In genomic region chr9:62154956-62155355, GRCm38 (mm10) we compare ENCODE assay signal across 20 mouse cellular contexts. TPM values are rescaled to one million over a fixed set of nuclear protein-coding genes. Genes with fewer than 3 reads are reported as not detected.
DNase-seq lines count a peak whose midpoint lies in the region; ATAC-seq lines count a peak whose summit lies in the region.
"Had no signal": no experiment of that assay in that cellular context is flagged by ENCODE, and none has a peak within 500 bp of the region (broad histone marks: within the 10 kb centered on the region; RNA-seq: fewer than 3 reads in every experiment).

No protein-coding gene starts in this region.

- H3K4me3 ChIP-seq in forebrain, embryonic 10.5 days = no peak overlapping the region
- H3K4me3 ChIP-seq in forebrain, embryonic 11.5 days (ENCODE audit: low read depth, low read length) = no peak overlapping the region
- H3K4me3 ChIP-seq: embryonic facial prominence, embryonic 12.5 days; embryonic facial prominence, embryonic 15.5 days; forebrain, embryonic 13.5 days; intestine, embryonic 15.5 days had no signal

- no peak overlapping the region for H3K9ac ChIP-seq in forebrain, embryonic 11.5 days (ENCODE audit: low read length)
- H3K9ac ChIP-seq: embryonic facial prominence, embryonic 12.5 days; embryonic facial prominence, embryonic 15.5 days; forebrain, embryonic 13.5 days; intestine, embryonic 15.5 days had no signal

- ATAC-seq in forebrain, embryonic 11.5 days (replicated peaks; ENCODE audit: low FRiP score) = no peak
- ATAC-seq: activated CD4-positive, CD25-positive, alpha-beta regulatory T cell, adult 4 months; forebrain, embryonic 13.5 days; forebrain, embryonic 16.5 days; hindbrain, embryonic 16.5 days; intestine, embryonic 15.5 days had no signal

- no peak overlapping the region for H3K4me2 ChIP-seq in forebrain, embryonic 11.5 days (ENCODE audit: low read depth, low read length, severe bottlenecking)
- H3K4me2 ChIP-seq: embryonic facial prominence, embryonic 12.5 days; embryonic facial prominence, embryonic 15.5 days; forebrain, embryonic 13.5 days; heart, embryonic 11.5 days; intestine, embryonic 15.5 days had no signal

- H3K36me3 ChIP-seq in forebrain, embryonic 10.5 days (replicated peaks) = no peaks in the 10 kb centered on the region
- no peaks in the 10 kb centered on the region for H3K36me3 ChIP-seq in forebrain, embryonic 11.5 days (ENCODE audit: control insufficient read depth, insufficient read depth, low read length)
- H3K36me3 ChIP-seq: embryonic facial prominence, embryonic 12.5 days; embryonic facial prominence, embryonic 15.5 days; intestine, embryonic 15.5 days had no signal

- H3K27me3 ChIP-seq in forebrain, embryonic 10.5 days (ENCODE audit: poor library complexity, severe bottlenecking) = no peaks in the 10 kb centered on the region
- no peaks in the 10 kb centered on the region for H3K27me3 ChIP-seq in forebrain, embryonic 11.5 days (ENCODE audit: control insufficient read depth, insufficient read depth, low read length)
- H3K27me3 ChIP-seq: embryonic facial prominence, embryonic 12.5 days; embryonic facial prominence, embryonic 15.5 days; forebrain, embryonic 13.5 days; intestine, embryonic 15.5 days had no signal

- peaks cover 26% of the 10 kb centered on the region for H3K4me1 ChIP-seq in forebrain, embryonic 10.5 days
- H3K4me1 ChIP-seq in forebrain, embryonic 11.5 days (replicated peaks; ENCODE audit: control insufficient read depth, insufficient read depth, low read length) = 0 out of 2 replicates have a peak, but pooled peaks cover 2% of the 10 kb centered on the region
- H3K4me1 ChIP-seq: embryonic facial prominence, embryonic 15.5 days; forebrain, embryonic 13.5 days; intestine, embryonic 15.5 days had no signal

- WGBS in forebrain, embryonic 10.5 days = 81% methylated on average over 7 of the region's 7 CpGs
- WGBS in forebrain, embryonic 11.5 days = 76% methylated on average over 7 of the region's 7 CpGs

- peak overlapping the region; percentile 13; the same call in 1 of the 2 replicates for H3K27ac ChIP-seq in forebrain, embryonic 10.5 days
- no peak overlapping the region for H3K27ac ChIP-seq in forebrain, embryonic 11.5 days (ENCODE audit: low read depth, low read length)
- H3K27ac ChIP-seq: embryonic facial prominence, embryonic 12.5 days; embryonic facial prominence, embryonic 15.5 days; forebrain, embryonic 13.5 days; intestine, embryonic 15.5 days had no signal

- DNase-seq in cerebellum, adult 11-12 months = peak; percentile 14
- DNase-seq in cerebellum, postnatal 25 days = no peak
- no peak for DNase-seq in forebrain, embryonic 10.5 days (ENCODE audit: extremely low spot score, low spot score)
- DNase-seq in forebrain, embryonic 11.5 days (ENCODE audit: low spot score) = no peak
- DNase-seq in left cerebral cortex, postnatal 4 days = peak; percentile 30
- DNase-seq in left cerebral cortex, postnatal 25 days (ENCODE audit: low spot score in 2 of 2) = no peak
- no peak for DNase-seq in embryo, embryonic 10 days (ENCODE audit: low spot score)
- DNase-seq: adrenal gland, adult 8-10 months; adrenal gland, postnatal 25 days; gastrocnemius, postnatal 14 days; heart, adult 11 months; kidney, adult 11 months had no signal

- intact Hi-C loops in left cerebral cortex, postnatal 4 days (cut with DNase I) = no loop called here
- intact Hi-C loops in left cerebral cortex, postnatal 25 days (cut with DNase I) = no loop called here

- no peaks in the 10 kb centered on the region for H3K9me3 ChIP-seq in forebrain, embryonic 10.5 days
- H3K9me3 ChIP-seq in forebrain, embryonic 11.5 days (ENCODE audit: control insufficient read depth, low read length) = no peaks in the 10 kb centered on the region
- H3K9me3 ChIP-seq: embryonic facial prominence, embryonic 12.5 days; embryonic facial prominence, embryonic 15.5 days; forebrain, embryonic 13.5 days; intestine, embryonic 15.5 days had no signal

RNA-seq across cellular contexts. Expression of gene Glce, which starts 32.5 kb away (rescaled TPM):
- 21.5 and 22.1 TPM in 2 replicates for polyA plus RNA-seq in forebrain, embryonic 10.5 days (2016; fragmentation: Nextera tagmentation; extraction: Ambion mirVana)
- polyA plus RNA-seq in forebrain, embryonic 11.5 days (2014; fragmentation: Nextera tagmentation; extraction: Ambion mirVana) = 18.4 and 19.5 TPM in 2 replicates
- total RNA-seq in left cerebral cortex, postnatal 4 days (2021) = 10 to 100 TPM; 28.2 to 29.2 TPM
- total RNA-seq in left cerebral cortex, postnatal 25 days (2021) = 10 to 100 TPM; 31.8 to 32.5 TPM

Comparison
In these comparisons a context has a peak if more than half of its experiments do, and no peak if none do; other contexts are left out.
1. DNase-seq: peak in cerebellum, adult 11-12 months (single experiment) and left cerebral cortex, postnatal 4 days (single experiment); none in cerebellum, postnatal 25 days (0 of 2), forebrain, embryonic 10.5 days (single experiment), forebrain, embryonic 11.5 days (single experiment), left cerebral cortex, postnatal 25 days (0 of 2) and embryo, embryonic 10 days (single experiment).